Mouse (Mus musculus) CH12.LX (cell line): ENCODE results near the gene Kap.

Source experiments
- CTCF ChIP-seq, 2 experiments: IDR thresholded peaks in 1 of 2; conservative IDR thresholded peaks in 1 of 2; 2 replicates each; pipeline ENCODE4 v1.5.1; 2011 to 2012; ENCODE audit warnings: low read depth in 2 of 2, low read length in 2 of 2, improper control_type of control experiment in 1 of 2, inconsistent platforms in 1 of 2, mild to moderate bottlenecking in 1 of 2, moderate library complexity in 1 of 2
- POLR2A ChIP-seq: IDR thresholded peaks from 2 replicates; pipeline ENCODE4 v1.6.1; 2011; ENCODE audit warnings: low read depth, mild to moderate bottlenecking, improper control_type of control experiment, low read length
- TCF12 ChIP-seq: IDR thresholded peaks from 2 replicates; pipeline ENCODE4 v1.6.1; 2014; ENCODE audit warnings: low read depth, mild to moderate bottlenecking, inconsistent platforms, low read length, improper control_type of control experiment
- USF1 ChIP-seq: IDR thresholded peaks from 2 replicates; pipeline ENCODE4 v1.6.1; 2014; ENCODE audit warnings: low read depth, mild to moderate bottlenecking, inconsistent platforms, low read length, improper control_type of control experiment
- USF2 ChIP-seq: conservative IDR thresholded peaks from 2 replicates; pipeline ENCODE4 v1.6.1; 2011; ENCODE audit warnings: low read depth, low read length, improper control_type of control experiment
- ZC3H11A ChIP-seq: IDR thresholded peaks from 2 replicates; pipeline ENCODE4 v1.6.1; 2012; ENCODE audit warnings: low read depth, mild to moderate bottlenecking, inconsistent platforms, low read length, improper control_type of control experiment

DNA sequence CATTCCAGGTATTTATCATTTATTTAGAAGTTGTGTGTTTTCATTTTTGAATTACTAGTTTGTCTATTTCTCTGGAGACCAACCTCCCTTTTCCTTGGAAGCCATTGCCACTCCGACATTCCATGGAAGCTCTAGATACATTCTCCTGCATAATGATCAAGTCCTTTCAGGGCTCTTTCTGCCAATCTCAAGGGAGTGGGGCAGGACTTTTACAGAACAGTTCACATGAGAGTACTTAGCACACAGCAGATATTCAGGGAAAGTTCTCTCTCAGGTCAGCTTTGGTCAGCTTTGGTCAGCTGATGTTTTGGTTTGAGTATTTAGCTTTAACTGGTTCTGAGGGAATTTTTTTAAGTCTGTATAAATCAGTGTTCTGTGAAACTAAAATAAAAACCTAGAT, 14.8 kb upstream of the Kap start:
- TF ChIP-seq ZC3H11A (no peak), POLR2A (no peak), USF2 (no peak), CTCF (conservative IDR thresholded peaks at IDR 0.05 in 1 of 2, IDR thresholded peaks at IDR 0.05 in 1 of 2; ENCODE audit: low read depth in 2 of 2, low read length in 2 of 2) (no peak), TCF12 (no peak), USF1 (no peak)
